Mouse (Mus musculus) B cell, adult 2 months (primary cell): ENCODE measurements at regions not wholly inside any gene's neighbourhood (a gene's known extent, or its start where the extent isn't known, plus 50 kb on each side); places are given as distances from the start of the nearest gene placed in this dataset.

Experiments
- DNase-seq, 2 experiments: peaks; one replicate each; pipeline ENCODE4 v3.0.0; 2022

GRCm38 (mm10) chr19:28732998-28733397, 53.1 kb upstream of the Glis3 start:
- DNase-seq = no peak

DNA sequence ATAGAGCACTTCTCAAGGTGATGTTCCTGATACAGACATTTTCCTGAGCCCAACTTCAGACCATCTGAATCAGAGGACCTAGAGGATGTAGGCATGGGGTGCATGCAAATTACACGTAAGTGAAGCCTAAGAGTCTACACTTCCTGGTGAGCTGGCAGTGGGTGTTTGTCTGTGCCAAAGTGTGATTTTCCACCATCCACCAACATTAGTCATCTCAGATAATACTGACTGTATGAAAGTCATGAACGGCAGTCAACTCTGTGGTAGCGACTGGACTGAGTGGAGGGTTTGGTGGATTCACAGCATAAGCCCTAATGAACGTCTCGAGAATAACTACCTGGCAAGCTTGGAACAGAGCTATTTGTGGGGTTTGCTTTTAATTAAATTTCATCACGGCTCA, 53.9 kb upstream of the Glis3 start:
- no peak for DNase-seq

DNA sequence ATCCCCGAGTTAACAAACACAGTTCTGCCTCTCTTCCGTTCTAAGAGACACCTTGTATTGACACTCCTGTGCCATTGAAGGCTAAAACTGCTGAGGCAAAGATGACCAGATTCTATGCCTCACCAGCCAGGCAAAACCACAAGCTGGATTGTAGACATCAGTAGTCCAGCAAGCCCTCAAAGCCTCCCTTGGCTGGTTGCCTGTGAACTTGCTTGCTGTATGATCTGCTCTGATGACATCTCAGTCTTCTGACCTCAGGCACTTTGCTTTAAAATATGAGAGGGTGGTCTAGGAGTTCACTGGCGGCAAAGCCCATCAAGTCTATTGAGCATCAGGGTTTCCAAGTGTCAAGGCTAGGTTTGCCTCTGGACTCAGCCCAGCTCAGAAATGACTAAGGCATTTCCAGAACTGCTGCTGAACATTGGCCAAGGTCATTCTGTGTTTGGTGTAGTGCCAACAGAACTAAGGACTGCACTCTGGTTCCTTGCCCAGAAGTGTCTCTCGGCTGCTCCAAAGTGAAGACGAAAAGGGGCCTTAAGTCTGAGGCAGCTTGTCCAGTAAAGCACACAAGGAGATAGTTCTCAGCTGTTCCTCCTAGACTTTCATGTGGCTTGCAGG, 63.4 kb upstream of the Glis3 start:
- no peak for DNase-seq

GRCm38 (mm10) chr19:28745105-28745504, 65.2 kb upstream of the Glis3 start:
- DNase-seq = no peak

DNA sequence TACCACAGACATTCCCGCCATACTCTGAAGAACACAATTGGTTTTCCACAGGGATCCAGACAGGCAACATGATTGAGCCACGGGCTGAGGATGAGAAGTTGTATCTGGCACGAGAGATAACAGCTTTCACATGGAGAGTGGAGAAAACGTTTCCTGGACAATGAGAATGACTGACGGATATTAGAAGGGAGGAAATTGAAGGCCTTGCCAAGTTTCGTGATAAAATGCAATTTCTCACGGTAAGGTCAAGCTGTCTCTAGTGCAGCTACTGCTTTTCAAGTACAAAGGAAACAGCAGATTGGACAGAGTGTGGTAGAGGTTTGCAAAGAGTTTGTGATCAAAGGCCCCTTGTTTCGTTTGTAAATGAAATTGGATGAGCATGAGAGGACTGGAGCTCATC, 65.7 kb upstream of the Glis3 start:
- no peak for DNase-seq

- DNase-seq = no peak
Observed at GRCm38 (mm10) chr19:28751091-28751490, 71.2 kb upstream of the Glis3 start.

DNA sequence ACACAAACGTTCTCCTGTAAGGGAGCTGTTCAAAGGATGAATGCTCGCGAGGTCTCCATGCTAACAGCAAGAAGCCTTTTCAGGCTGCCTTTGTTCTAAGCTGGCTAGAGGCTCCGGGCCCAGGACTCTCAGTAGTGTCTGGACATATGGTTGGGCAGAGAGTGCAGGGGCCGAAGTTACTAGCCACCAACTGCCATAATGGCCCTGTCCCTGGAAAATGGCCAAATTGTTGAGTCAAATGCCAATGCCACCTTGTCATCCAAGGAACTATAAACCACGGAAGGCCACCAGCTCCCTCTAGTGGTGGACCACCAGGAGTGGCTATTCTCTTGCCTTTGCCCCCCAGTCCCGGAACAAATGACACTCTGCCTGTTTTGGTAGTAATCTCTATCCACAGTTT, 76.0 kb upstream of the Slc1a1 start:
- peak; percentile 57 for DNase-seq

DNA sequence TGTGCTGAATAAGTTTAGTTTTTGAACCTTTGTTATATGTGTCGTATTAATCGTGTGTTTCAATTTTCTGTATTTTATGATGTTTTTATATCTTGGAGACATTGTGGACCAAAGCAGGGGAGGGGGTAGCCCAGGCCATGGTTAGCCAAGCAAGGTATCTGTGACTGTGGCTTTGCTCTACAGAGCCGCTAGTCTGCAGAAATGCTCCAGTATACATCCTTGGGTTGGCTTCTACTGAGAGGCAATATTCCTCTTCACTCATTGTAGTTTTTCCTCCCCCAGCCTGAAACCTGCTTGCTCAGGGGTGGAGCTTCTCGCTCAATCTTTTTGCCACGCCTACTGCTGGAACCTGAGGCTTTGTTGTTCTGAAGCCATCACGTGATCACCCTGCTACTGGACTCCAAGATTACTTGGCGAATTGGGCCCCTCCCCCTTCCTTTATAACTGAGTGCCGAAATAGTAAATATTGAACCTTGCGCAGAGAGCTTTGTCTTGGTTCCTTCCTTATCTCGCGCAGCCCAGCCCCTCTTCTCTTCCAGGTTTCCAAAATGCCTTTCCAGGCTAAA, 70.0 kb upstream of the Slc1a1 start:
- no peak for DNase-seq

DNA sequence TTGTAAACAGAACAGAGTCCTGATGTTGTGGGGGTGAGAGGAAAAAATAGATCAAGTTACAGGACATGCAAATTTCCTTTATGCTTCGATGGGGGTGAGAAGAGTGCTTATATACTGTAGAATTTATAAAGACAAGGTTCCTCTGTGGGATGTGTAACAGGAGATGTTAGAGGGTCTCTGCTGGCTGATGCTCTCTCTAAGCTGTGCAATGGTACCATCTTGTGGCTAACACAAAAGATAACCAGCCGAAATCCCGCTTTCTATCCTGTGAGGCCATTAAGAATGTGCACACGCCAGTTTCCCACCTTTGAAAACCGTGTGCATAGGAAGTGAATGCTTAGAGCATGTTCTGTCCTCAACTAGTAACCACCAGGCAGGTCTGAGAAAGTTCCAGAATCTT, 66.6 kb upstream of the Slc1a1 start:
- no peak for DNase-seq

DNA sequence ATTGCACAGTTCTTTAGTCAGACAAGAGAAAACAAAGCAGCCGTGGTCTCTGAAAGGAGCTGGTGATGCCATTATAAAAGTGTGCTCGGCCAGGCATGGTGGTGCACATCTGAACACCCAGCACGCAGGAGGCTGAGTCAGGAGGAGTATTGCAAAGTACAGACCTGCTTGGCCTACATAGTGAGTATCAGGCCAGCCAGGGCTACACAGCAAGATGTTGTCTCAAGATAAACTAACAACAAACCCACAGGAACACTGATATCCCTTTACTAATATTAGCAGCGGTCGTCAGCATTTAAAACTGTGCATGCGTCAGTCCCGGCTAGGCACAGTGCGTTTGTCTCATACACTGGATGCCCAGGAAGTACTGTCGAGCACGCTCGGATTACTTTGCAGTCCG, 64.4 kb upstream of the Slc1a1 start:
- DNase-seq = no peak

DNA sequence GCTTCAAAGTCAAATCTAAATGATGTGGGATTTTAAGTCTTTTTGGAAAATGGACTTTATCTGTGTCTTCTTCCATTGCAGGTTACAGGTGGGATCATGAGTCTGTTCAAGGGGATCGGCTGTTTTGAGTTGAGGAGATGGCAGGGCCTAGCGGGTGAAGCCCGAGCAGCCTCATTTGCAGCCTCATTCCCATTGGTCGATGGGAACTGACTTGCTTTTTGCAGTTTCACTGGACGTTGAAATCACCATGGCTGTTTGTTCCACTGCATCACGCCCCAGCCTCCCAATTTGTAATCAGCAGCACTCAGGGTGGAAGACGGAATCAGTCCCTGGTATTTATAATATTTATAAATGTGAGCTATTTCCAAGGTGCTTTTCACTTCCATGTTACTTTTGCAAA, 63.0 kb upstream of the Slc1a1 start:
- DNase-seq = no peak

GRCm38 (mm10) chr19:28772840-28773570, 61.8 kb upstream of the Slc1a1 start:
- peak; percentile 52 to 55 for DNase-seq

DNA sequence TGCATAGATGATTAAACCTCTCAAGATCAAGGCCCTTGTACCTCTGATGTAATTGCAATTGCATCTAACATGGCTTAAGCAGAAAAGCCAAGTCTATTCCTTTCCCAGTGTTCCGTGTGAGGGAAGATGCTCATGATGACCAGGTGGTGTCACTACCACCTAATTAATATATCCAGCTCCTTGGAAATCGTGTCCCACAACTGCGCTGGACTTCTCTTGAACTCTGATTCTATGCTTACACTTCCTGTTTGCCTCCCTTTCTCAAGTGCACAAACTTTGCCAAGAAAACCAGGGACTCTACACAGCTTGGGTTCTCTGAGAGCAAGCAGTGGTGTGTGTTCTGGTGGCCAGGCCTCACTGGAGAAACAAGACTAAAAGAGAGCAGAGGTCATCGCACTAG, 58.0 kb upstream of the Slc1a1 start:
- no peak for DNase-seq

GRCm38 (mm10) chr19:28777674-28778073, 57.2 kb upstream of the Slc1a1 start:
- DNase-seq = no peak

GRCm38 (mm10) chr19:28778386-28778785, 56.5 kb upstream of the Slc1a1 start:
- no peak for DNase-seq

DNA sequence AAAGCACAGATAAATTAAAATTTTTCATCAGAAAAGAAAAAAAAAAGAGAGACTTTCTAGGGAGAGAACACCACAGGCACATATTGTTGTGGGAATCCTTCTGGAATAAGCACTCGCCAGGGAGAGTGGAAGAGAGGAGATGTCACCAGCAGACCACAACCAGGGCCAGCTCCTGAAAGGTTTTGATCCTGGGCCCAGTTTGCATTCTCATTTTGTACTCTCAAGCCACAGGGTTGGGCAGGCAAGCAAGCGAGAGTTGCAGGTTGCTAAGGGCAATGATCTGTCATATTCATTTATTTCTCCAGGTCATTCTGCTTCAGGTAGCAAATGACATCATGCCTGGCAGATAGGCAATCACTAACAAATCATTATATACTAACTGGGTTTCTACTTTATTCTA, 52.9 kb upstream of the Slc1a1 start:
- no peak for DNase-seq
